Mouse (Mus musculus) stomach, embryonic 16.5 days (tissue): ENCODE results near the gene Syt17. TPM values are rescaled to one million over a fixed set of nuclear protein-coding genes. Genes with fewer than 3 reads are reported as not detected.

ENCODE experiments used
- ATAC-seq: fragments of 200-750 bp; cut with Nextera tagmentation; 2 replicates; pipeline ENCODE4 v1.8.0; 2017; ENCODE audit warnings: moderate number of reproducible peaks, moderate TSS enrichment; ENCODE audit not compliant: insufficient read depth, low FRiP score
- H3K27ac ChIP-seq: fragments of 300-500 bp; sonication (generic); 2 replicates; pipeline ENCODE4 v1.5.1; 2014; ENCODE audit warnings: low read length
- H3K27me3 ChIP-seq: fragments of 300-500 bp; sonication (generic); 2 replicates; pipeline ENCODE4 v1.6.1; 2014; ENCODE audit warnings: low read length, control low read depth, mixed read lengths; ENCODE audit not compliant: control insufficient read depth, insufficient read depth
- H3K36me3 ChIP-seq: fragments of 300-500 bp; sonication (generic); 2 replicates; pipeline ENCODE4 v1.6.1; 2014; ENCODE audit warnings: low read length; ENCODE audit not compliant: control insufficient read depth, insufficient read depth
- H3K4me1 ChIP-seq: fragments of 300-500 bp; sonication (generic); 2 replicates; pipeline ENCODE4 v1.6.1; 2014; ENCODE audit warnings: low read length, control low read depth, mixed read lengths; ENCODE audit not compliant: control insufficient read depth, insufficient read depth
- H3K4me2 ChIP-seq: fragments of 300-500 bp; sonication (generic); 2 replicates; pipeline ENCODE4 v1.6.1; 2014; ENCODE audit warnings: low read depth, low read length, mixed read lengths
- H3K4me3 ChIP-seq: fragments of 300-500 bp; sonication (generic); replicated peaks from 2 replicates; pipeline ENCODE4 v1.5.1; 2014; ENCODE audit warnings: mild to moderate bottlenecking, low read length
- H3K9ac ChIP-seq: fragments of 300-500 bp; sonication (generic); 2 replicates; pipeline ENCODE4 v1.6.1; 2014; ENCODE audit warnings: low read length
- H3K9me3 ChIP-seq: fragments of 300-500 bp; sonication (generic); replicated peaks from 2 replicates; pipeline ENCODE4 v1.6.1; 2016; ENCODE audit warnings: low read length, control low read depth; ENCODE audit not compliant: control insufficient read depth
- WGBS: fragments of 180-500 bp; shearing (Covaris S2); extraction: QIAGEN DNeasy Blood & Tissue Kit; methylation state at CpG from one replicate; pipeline ENCODE4 v1.1.7; 2014; 5-methylcytosine and 5-hydroxymethylcytosine counted together
- polyA plus RNA-seq: library from polyadenylated mRNA; unstranded; fragments of >200 nt; fragmentation: Nextera tagmentation; extraction: Ambion mirVana; gene quantifications from 2 replicates; pipeline ENCODE4 v1.2.1, GENCODE M21; 2015

The Syt17 gene
- polyA plus RNA-seq, 1 experiment from 2014 or later, result 6.0 TPM

DNA sequence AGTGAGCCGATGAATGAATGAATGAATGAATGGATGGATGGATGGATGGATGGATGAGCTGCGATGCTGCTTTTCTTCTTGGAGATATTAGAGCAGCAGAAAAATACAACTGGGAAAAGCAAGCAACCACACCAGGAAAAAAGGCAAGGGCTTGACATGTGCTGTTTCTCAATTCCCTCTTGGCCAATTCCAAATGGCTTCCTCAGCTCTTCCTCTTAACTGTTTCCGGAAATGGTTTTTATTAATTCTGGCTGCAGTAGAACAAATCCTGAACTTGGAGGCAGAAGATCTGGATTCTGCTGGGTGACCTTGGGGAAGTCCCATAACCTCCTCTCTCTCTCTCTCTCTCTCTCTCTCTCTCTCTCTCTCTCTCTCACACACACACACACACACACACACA, 20.0 kb upstream of the Syt17 start:
- H3K4me2 ChIP-seq, result no peak overlapping the region
- H3K4me1 ChIP-seq, result peaks cover 9% of the 10 kb centered on the region; the same call in 1 of the 2 replicates
- H3K27ac ChIP-seq, result no peak overlapping the region
- H3K36me3 ChIP-seq, result no peaks in the 10 kb centered on the region
- no peak overlapping the region for H3K9ac ChIP-seq
- H3K4me3 ChIP-seq, result no peak overlapping the region
- H3K27me3 ChIP-seq, result no peaks in the 10 kb centered on the region
- ATAC-seq, result no peak
- no peaks in the 10 kb centered on the region for H3K9me3 ChIP-seq
- WGBS, result 84% methylated on average over 3 of the region's 3 CpGs

DNA sequence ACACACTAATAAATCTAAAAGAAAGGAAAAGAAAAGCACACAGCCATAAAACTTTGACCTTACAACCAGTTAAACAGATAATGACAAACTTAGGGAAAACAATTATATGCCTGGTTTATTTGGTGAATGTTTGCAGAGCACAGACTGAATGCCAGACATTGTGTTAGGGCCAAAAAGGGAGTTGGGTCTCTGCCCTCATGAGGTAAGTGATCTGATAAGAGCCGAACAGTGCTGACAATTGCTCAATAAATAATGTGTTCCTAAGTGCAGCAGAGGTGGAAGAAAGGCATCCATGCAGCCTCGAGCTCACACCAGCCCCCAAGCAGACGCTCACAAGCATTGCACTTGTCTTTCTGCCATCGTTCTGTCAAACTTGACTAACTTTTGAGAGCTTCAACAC, 16.4 kb upstream of the Syt17 start:
- no peaks in the 10 kb centered on the region for H3K27me3 ChIP-seq
- no peaks in the 10 kb centered on the region for H3K36me3 ChIP-seq
- H3K27ac ChIP-seq, result no peak overlapping the region
- no peak overlapping the region for H3K4me2 ChIP-seq
- 35% methylated on average over 4 of the region's 4 CpGs for WGBS
- no peak for ATAC-seq
- no peaks in the 10 kb centered on the region for H3K9me3 ChIP-seq
- H3K4me3 ChIP-seq, result no peak overlapping the region
- H3K9ac ChIP-seq, result no peak overlapping the region
- H3K4me1 ChIP-seq, result peaks cover 22% of the 10 kb centered on the region

DNA sequence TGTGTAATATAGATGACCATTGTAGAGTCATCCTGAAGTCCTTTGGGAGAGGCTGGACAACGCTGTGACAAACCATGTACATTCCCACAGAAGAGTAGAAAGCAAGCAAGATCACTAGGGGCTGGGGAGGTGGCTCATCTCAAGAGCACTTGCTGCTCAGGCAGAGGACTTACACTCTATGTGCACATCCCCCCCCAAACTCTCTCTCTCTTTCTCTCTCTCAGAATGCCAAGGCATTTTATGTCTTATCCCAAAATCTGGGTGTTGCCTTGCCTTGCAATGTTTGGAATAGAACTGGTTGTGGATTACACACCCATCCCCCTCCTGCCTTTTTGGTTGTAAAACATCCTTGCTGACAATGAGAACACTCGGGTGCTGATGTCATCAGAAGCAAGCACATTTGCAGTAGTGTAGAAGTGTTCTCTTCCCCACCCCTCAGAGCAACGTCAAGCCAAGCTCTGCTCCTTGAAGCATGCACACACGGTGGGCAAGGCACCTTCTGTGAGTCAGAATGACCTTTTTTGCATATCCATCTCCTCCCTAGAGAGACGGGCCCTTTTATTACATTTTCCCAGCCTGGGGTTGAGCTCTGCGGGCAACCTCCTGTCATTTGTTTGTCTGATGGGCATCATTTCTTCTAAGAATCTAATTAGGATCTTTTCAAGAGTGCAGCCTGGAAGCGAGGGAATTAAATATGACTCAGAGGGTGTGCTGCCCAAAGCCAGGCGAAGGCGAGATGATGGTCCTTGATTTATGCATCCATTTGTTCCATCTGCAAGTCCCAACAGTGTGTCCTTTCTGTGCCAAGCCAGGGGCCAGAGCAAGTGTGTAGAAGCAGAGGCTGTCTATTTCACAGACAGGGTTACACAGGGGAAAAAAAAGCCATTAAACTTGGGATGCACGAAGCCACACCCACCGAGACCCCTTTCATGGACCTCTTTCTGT, 15.1 kb upstream of the Syt17 start:
- no peak for ATAC-seq
- Histone ChIP-seq H3K9me3 (no peaks in the 10 kb centered on the region), H3K27me3 (no peaks in the 10 kb centered on the region), H3K27ac (peak overlapping the region; percentile 27; the same call in 1 of the 2 replicates), H3K9ac (no peak overlapping the region), H3K4me2 (no peak overlapping the region), H3K36me3 (no peaks in the 10 kb centered on the region), H3K4me1 (peaks cover 22% of the 10 kb centered on the region), H3K4me3 (no peak overlapping the region)
- 46% methylated on average over 11 of the region's 11 CpGs for WGBS

DNA sequence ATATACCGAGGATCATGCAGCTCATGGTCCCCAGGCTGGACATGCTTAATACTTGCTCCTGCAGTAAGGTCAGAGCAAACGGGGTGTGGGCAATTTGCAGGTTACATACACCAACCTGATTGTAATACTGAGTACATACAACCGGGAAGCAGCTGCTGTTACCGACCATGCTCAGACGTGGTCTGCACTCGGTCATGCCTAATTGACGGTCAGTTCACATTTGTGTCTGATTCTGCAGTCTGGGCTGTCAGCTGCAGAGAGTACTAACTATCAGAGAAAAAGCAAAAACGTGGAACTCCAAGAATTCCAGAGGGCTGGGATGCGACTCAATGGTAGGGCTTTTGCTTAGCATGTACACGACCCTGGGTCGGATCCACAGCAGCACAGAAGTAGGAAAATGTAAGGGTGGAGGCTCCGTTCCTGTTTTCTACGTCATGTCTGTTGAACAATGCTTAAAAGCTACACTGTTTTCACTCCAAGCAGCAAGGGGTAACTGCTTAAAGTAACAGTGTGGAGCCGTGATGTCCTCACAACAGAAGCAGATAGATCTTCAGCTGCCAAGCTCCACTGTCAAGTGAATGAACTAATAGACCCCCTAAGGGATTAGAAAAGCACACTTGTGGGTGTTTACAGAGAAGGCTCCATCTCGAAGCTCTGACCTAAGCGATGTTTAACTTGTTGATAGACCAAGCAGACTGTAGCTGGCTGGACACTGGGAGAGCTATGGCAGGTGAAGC, 13.5 kb upstream of the Syt17 start:
- H3K4me1 ChIP-seq, result peaks cover 22% of the 10 kb centered on the region
- H3K27ac ChIP-seq, result no peak overlapping the region
- H3K4me2 ChIP-seq, result no peak overlapping the region
- no peaks in the 10 kb centered on the region for H3K27me3 ChIP-seq
- no peak overlapping the region for H3K9ac ChIP-seq
- H3K4me3 ChIP-seq, result no peak overlapping the region
- ATAC-seq, result no peak
- no peaks in the 10 kb centered on the region for H3K9me3 ChIP-seq
- H3K36me3 ChIP-seq, result no peaks in the 10 kb centered on the region
- WGBS, result 36% methylated on average over 16 of the region's 16 CpGs

DNA sequence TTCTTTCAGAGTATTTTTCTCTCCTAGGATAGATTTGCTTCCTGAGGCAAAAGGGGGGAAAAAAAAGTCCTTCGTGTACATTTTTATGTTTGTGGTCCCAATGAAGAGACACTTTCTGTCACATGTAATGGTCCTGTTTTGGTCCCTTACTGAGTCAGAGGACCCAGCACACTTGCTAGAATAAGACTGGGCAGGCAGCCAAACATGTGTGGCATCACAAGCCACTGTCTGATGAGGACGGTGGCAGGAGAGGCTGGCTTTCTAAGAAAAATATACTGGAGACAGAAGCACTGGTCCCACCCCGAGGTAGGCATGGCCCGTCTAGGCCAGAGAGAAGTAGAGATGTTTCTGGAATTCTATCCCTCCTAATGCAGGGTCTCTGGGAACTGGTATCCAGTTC, 5.7 kb upstream of the Syt17 start:
- Histone ChIP-seq H3K9me3 (no peaks in the 10 kb centered on the region), H3K4me3 (no peak overlapping the region), H3K36me3 (no peaks in the 10 kb centered on the region), H3K27ac (no peak overlapping the region), H3K9ac (no peak overlapping the region), H3K4me1 (no peaks in the 10 kb centered on the region), H3K4me2 (no peak overlapping the region), H3K27me3 (no peaks in the 10 kb centered on the region)
- ATAC-seq, result no peak
- WGBS, result 56% methylated on average over 4 of the region's 4 CpGs

DNA sequence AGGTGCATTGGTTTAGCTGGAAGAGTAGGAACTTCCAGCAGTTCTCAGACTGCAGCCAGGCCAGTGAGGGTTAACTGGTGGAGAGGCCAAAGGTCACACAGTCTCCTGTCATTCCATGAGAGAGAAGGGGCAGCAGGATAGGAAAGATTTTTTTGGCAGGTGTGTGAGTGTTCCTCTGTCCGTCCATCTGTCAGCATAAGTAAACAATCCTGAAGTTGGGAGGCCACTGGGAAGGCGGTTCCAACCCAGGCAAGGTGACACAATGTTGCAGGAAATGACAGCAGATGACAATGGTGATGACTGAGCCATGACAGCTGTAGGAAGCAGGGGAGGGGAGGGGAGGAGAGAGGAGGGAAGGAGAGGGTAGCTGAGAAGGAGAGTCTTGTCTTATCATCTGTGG, 4.9 kb upstream of the Syt17 start:
- 31% methylated on average over 2 of the region's 2 CpGs for WGBS
- Histone ChIP-seq H3K4me2 (no peak overlapping the region), H3K4me3 (no peak overlapping the region), H3K4me1 (peaks cover 6% of the 10 kb centered on the region; the same call in 1 of the 2 replicates), H3K27ac (no peak overlapping the region), H3K27me3 (no peaks in the 10 kb centered on the region), H3K9me3 (no peaks in the 10 kb centered on the region), H3K9ac (no peak overlapping the region), H3K36me3 (no peaks in the 10 kb centered on the region)
- no peak for ATAC-seq

DNA sequence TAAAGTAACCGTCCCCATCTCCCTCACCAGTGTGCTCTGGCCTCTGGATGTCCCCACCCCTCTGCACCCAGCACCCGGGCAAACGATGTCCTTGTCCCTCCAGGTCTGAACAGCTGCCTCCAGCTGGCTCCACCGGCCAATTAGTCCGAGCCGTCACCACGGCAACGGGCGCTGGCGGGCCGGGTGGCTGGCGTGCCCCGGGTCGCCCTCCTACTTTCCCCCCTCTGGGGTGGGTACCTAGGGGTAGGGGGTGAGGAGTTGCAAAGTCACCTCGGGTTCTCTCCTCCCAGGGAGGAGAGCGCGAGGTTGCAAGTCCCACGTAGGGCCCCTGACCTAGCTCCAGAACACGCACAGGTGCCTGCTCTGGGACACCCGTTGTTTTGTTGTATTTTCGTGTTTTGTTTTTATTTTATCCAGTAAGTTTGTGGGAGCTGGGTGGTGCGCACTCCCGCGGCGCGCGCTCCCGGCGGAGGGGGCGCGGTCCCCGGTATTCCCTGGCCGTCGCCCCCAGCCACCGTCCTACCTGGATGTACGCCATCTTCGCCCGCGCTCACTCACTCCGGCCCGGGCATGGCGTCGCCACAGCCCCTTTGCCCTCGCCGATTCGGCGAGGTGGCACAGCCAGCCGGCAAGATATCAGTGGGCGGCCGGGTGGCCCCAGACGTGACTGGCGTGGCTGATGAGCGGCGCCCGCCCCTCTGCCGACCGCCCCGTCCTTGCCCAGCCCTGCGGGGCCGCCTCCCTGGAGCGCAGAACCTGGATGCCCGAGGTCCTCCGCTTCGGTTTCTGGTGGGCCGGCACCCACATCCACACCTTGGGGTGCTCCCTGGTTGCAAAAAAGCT, 510 bp downstream of the Syt17 start:
- Histone ChIP-seq H3K27ac (no peak overlapping the region), H3K36me3 (no peaks in the 10 kb centered on the region), H3K9me3 (no peaks in the 10 kb centered on the region), H3K9ac (peak overlapping the region; percentile 72), H3K4me2 (peak overlapping the region; percentile 99), H3K27me3 (0 out of 2 replicates have a peak, but pooled peaks cover 3% of the 10 kb centered on the region), H3K4me3 (peak overlapping the region; percentile 67), H3K4me1 (peaks cover 13% of the 10 kb centered on the region; the same call in 1 of the 2 replicates)
- ATAC-seq, result peak; percentile 51; the same call in 1 of the 2 replicates
- WGBS, result under 1% methylated on average over 65 of the region's 65 CpGs

DNA sequence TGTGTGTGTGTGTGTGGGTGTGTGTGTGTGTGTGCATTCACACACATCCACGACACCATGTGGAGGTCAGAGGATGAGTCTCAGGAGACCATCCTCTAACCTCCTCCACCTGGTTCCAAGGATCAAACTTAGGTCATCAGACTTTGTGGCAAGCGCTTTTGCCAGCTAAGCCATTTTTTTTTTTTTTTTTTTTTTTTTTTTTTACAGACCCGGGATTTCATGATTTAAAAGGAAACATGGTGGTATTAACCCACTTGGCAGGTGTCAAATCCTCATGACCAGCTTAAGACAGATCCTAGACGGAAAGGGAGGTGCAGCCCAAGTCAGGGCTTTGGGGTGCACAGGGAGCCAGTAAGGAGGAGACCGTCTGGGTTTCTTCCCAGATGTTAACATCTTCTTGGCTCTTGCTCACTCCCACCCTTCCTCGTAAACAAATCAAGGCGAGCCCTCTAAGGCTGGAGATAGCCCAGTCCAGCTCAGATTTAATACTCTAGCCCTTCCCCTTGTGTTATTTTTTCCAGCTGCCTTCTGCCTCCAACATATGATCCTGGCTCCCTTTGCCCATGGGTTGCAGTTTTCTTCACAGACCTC, 4.0 kb downstream of the Syt17 start:
- Histone ChIP-seq H3K27ac (no peak overlapping the region), H3K9ac (no peak overlapping the region), H3K27me3 (0 out of 2 replicates have a peak, but pooled peaks cover 3% of the 10 kb centered on the region), H3K4me1 (peaks cover 13% of the 10 kb centered on the region; the same call in 1 of the 2 replicates), H3K4me3 (no peak overlapping the region), H3K9me3 (no peaks in the 10 kb centered on the region), H3K36me3 (no peaks in the 10 kb centered on the region), H3K4me2 (no peak overlapping the region)
- WGBS, result 47% methylated on average over 7 of the region's 7 CpGs
- ATAC-seq, result no peak
